Mouse (Mus musculus) liver, postnatal 0 days (tissue): ENCODE measurements around the gene Gstk1. TPM values are rescaled to one million over a fixed set of nuclear protein-coding genes. Genes with fewer than 3 reads are reported as not detected.

ENCODE experiments used
- ATAC-seq: fragments of 200-750 bp; cut with Nextera tagmentation; 2 replicates; pipeline ENCODE4 v1.8.0; 2017; ENCODE audit warnings: mild to moderate bottlenecking, moderate library complexity
- DNase-seq: peaks from one replicate; pipeline ENCODE4 v3.0.0-alpha.2; 2016
- H3K27ac ChIP-seq: fragments of 300-500 bp; sonication (generic); 2 replicates; pipeline ENCODE4 v1.5.1; 2014; ENCODE audit warnings: antibody characterized with exemption, moderate library complexity, mild to moderate bottlenecking, low read depth
- H3K27me3 ChIP-seq: fragments of 300-500 bp; sonication (generic); 2 replicates; pipeline ENCODE4 v1.6.1; 2014; ENCODE audit warnings: low read length, control low read depth, mixed read lengths; ENCODE audit not compliant: insufficient read depth
- H3K36me3 ChIP-seq: fragments of 300-500 bp; sonication (generic); replicated peaks from 2 replicates; pipeline ENCODE4 v1.6.1; 2014; ENCODE audit warnings: mild to moderate bottlenecking, control low read depth, low read length, moderate library complexity, mixed read lengths; ENCODE audit not compliant: insufficient read depth
- H3K4me1 ChIP-seq: fragments of 300-500 bp; sonication (generic); 2 replicates; pipeline ENCODE4 v1.6.1; 2014; ENCODE audit warnings: antibody characterized with exemption, mild to moderate bottlenecking, control low read depth; ENCODE audit not compliant: insufficient read depth
- H3K4me2 ChIP-seq: fragments of 300-500 bp; sonication (generic); 2 replicates; pipeline ENCODE4 v1.6.1; 2014; ENCODE audit warnings: low read depth, mild to moderate bottlenecking, low read length, moderate library complexity, mixed read lengths
- H3K4me3 ChIP-seq: fragments of 300-500 bp; sonication (generic); 2 replicates; pipeline ENCODE4 v1.5.1; 2014; ENCODE audit warnings: low read depth, low read length
- H3K9ac ChIP-seq: fragments of 300-500 bp; sonication (generic); replicated peaks from 2 replicates; pipeline ENCODE4 v1.6.1; 2014; ENCODE audit warnings: mild to moderate bottlenecking, moderate library complexity
- H3K9me3 ChIP-seq: fragments of 300-500 bp; sonication (generic); 2 replicates; pipeline ENCODE4 v1.6.1; 2016; ENCODE audit warnings: mild to moderate bottlenecking, control low read depth, low read length, mixed read lengths
- CTCF ChIP-seq: sonication (generic); IDR thresholded peaks from 2 replicates; pipeline ENCODE4 v1.5.1; 2016; ENCODE audit warnings: antibody characterized with exemption, low read depth
- EP300 ChIP-seq: IDR thresholded peaks from 2 replicates; pipeline ENCODE4 v1.6.1; 2016; ENCODE audit warnings: antibody characterized with exemption, low read depth, mild to moderate bottlenecking
- WGBS: fragments of 180-500 bp; shearing (Covaris S2); extraction: QIAGEN DNeasy Blood & Tissue Kit; methylation state at CpG from one replicate; pipeline ENCODE4 v1.1.7; 2014; ENCODE audit not compliant: insufficient replicate concordance; 5-methylcytosine and 5-hydroxymethylcytosine counted together
- polyA plus RNA-seq: library from polyadenylated mRNA; unstranded; fragments of >200 nt; fragmentation: Nextera tagmentation; extraction: Ambion mirVana; gene quantifications from 2 replicates; pipeline ENCODE4 v1.2.1, GENCODE M21; 2015

The Gstk1 gene
- polyA plus RNA-seq, 1 experiment from 2014 or later, result 20.5 TPM

DNA sequence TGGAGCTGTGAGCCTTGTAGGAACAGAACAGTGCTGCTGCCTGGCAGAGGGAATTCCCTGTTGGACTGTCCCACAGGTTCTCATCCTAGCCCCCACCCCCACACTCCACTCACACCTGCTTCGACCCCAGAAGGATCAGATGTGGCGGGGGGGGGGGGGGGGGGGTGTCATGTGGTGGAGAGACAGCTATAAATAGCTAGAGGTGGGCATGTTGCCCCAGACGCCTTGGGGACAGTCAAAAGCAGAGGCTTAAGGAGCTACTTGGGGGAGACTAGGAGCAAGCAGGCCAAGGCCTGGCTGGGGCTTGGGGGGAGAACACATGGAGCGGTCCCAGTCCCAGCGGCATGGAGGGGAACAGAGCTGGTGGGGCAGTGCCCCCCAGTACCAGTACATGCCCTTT, 40.7 kb downstream of the Gstk1 start, which contains the start of gene Clcn1:
Gene Clcn1, plus strand, starts transcription at position 238 of the 400 bp plus-strand sequence.
- DNase-seq (no peak), ATAC-seq (no peak)
- Histone ChIP-seq H3K9me3 (no peaks in the 10 kb centered on the region), H3K4me3 (no peak within 1 kb of the TSS), H3K4me1 (no peaks in the 10 kb centered on the region), H3K4me2 (no peak within 1 kb of the TSS), H3K36me3 (peaks cover 20% of the 10 kb centered on the region), H3K27me3 (no peaks in the 10 kb centered on the region), H3K9ac (no peak within 1 kb of the TSS), H3K27ac (no peak within 1 kb of the TSS)
- 72% methylated on average over 4 of the region's 5 CpGs for WGBS
- no peak for TF ChIP-seq CTCF
- no peak for TF ChIP-seq EP300

DNA sequence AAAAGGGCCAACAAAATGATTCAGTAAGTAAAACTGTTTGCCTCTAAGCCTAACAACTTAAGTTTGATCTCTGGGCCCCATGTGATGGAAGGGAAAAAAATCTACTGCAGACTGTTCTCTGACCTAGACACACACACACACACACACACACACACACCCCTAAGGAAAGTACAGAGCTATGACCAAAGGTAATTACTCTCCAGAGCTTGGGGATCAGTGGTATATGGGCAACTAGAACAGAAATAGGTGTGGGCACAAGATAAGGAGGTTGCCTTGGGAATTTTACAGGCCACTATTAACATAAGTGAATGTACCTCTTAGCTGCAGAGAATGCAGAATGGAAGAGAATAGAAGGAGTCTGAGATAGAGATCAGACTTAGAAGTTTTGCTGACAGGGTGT, 41.8 kb downstream of the Gstk1 start:
- Histone ChIP-seq H3K36me3 (peaks cover 9% of the 10 kb centered on the region), H3K4me2 (no peak overlapping the region), H3K9ac (no peak overlapping the region), H3K9me3 (no peaks in the 10 kb centered on the region), H3K4me1 (no peaks in the 10 kb centered on the region), H3K4me3 (no peak overlapping the region), H3K27me3 (no peaks in the 10 kb centered on the region), H3K27ac (no peak overlapping the region)
- DNase-seq (no peak), ATAC-seq (no peak)
- no peak for TF ChIP-seq EP300
- TF ChIP-seq CTCF, result no peak

DNA sequence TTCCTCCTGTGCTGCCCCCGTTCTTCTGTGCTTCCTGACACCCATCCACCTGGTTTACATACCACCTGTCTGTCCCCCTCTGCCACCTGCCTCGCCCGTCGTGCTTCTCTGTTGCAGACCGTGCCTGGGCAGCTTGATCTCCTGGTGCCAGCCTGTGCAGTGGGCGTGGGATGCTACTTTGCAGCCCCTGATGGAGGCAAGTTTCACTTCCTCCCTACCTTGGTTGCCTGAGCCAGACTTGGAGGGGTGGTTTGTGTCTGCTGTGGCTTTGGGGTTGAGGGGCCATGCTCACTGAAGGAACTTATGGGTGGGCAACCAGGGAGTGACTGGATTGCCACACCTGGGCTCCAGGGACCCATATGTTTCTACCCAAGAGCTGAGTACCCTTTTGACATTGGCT, 47.6 kb downstream of the Gstk1 start:
- WGBS, result 63% methylated on average over 6 of the region's 6 CpGs
- H3K27me3 ChIP-seq, result no peaks in the 10 kb centered on the region
- no peaks in the 10 kb centered on the region for H3K4me1 ChIP-seq
- no peak overlapping the region for H3K27ac ChIP-seq
- no peak overlapping the region for H3K4me2 ChIP-seq
- no peak overlapping the region for H3K4me3 ChIP-seq
- H3K9me3 ChIP-seq, result no peaks in the 10 kb centered on the region
- H3K9ac ChIP-seq, result no peak overlapping the region
- ATAC-seq, result no peak
- no peak for TF ChIP-seq EP300
- no peak for TF ChIP-seq CTCF
- no peaks in the 10 kb centered on the region for H3K36me3 ChIP-seq
- no peak for DNase-seq

DNA sequence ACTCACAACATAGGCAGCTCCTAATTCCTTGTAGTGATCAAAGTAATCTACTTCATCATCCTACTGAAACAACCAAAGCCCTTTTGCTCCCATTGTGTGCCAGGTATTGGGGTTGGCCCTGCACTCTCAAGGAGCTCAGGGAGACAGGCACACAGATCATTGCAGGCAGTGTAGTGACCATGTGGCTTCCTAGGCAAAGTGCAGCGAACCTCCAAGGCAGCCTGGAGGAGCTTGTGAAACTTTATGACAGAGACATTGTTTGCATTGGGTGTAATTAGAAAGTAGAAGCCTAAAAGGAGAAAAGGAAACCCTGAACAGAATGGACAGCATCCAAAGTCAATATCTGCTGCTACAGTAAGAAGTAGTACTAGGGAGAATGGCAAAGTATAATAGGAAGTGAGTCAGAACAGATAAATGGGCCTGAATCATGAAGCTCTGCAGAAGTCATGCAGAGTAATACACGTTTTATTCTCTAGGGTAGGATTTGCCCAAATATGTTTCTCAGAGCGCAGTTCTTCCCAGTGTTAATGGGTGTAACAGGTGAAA, 49.9 kb downstream of the Gstk1 start:
- H3K36me3 ChIP-seq, result no peaks in the 10 kb centered on the region
- H3K4me3 ChIP-seq, result no peak overlapping the region
- H3K4me2 ChIP-seq, result no peak overlapping the region
- no peaks in the 10 kb centered on the region for H3K4me1 ChIP-seq
- ATAC-seq, result no peak
- no peak overlapping the region for H3K9ac ChIP-seq
- H3K27me3 ChIP-seq, result no peaks in the 10 kb centered on the region
- WGBS, result 64% methylated on average over 3 of the region's 3 CpGs
- DNase-seq, result no peak
- H3K9me3 ChIP-seq, result no peaks in the 10 kb centered on the region
- no peak for TF ChIP-seq CTCF
- no peak overlapping the region for H3K27ac ChIP-seq

DNA sequence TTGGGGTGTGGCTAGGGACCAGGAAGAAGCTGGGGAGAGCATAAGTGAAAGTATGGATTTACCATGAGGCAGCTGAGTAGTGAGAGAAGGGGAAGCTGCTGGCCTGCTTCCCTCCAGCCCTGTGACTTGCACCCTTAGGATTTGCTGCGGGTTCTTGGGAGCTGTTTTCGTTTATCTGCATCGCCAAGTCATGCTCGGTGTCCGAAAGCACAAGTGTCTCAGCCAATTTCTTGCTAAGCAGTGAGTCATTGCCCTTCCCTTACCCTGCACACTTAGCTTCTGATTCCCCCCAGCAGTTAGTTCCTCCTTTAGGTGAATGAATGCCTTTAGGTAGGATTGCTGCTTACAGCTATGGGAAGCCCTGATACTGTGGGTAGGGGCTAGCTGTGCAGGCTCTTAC, 53.6 kb downstream of the Gstk1 start:
- Histone ChIP-seq H3K27ac (no peak overlapping the region), H3K36me3 (no peaks in the 10 kb centered on the region), H3K9me3 (no peaks in the 10 kb centered on the region), H3K4me3 (no peak overlapping the region), H3K9ac (no peak overlapping the region), H3K4me1 (no peaks in the 10 kb centered on the region), H3K4me2 (no peak overlapping the region; the same call in 1 of the 2 replicates), H3K27me3 (no peaks in the 10 kb centered on the region)
- WGBS, result 34% methylated on average over 5 of the region's 5 CpGs
- no peak for DNase-seq
- no peak for TF ChIP-seq EP300
- TF ChIP-seq CTCF, result no peak
- 0 out of 2 replicates have a peak, but pooled peaks have one; percentile 29 for ATAC-seq

Other genes with a start within 250 kb of the Gstk1 start
- not detected in 2 replicates for gene Sva, start 207.5 kb upstream of the Gstk1 start, polyA plus RNA-seq
- gene Tas2r139, start 105.0 kb upstream of the Gstk1 start, polyA plus RNA-seq, result not detected in 2 replicates
- not detected in 2 replicates for gene Tas2r144, start 30.6 kb upstream of the Gstk1 start, polyA plus RNA-seq
- gene Tmem139, start 16.0 kb downstream of the Gstk1 start, polyA plus RNA-seq, result not detected in 2 replicates
- 10.3 and 11.1 TPM in 2 replicates for gene Casp2, start 19.1 kb downstream of the Gstk1 start, polyA plus RNA-seq
- gene Clcn1, start 40.8 kb downstream of the Gstk1 start, polyA plus RNA-seq, result 0.09 TPM in 1 of 2 replicates, not detected in the other
- not detected in 2 replicates for gene Fam131b, start 78.7 kb downstream of the Gstk1 start, polyA plus RNA-seq
- gene Zyx, start 103.7 kb downstream of the Gstk1 start, polyA plus RNA-seq, result 55.3 and 57.8 TPM in 2 replicates
- gene Epha1, start 127.3 kb downstream of the Gstk1 start, polyA plus RNA-seq, result 16.8 and 18.7 TPM in 2 replicates
- gene Tas2r143, start 154.3 kb downstream of the Gstk1 start, polyA plus RNA-seq, result not detected in 2 replicates
- gene Tas2r135, start 159.5 kb downstream of the Gstk1 start, polyA plus RNA-seq, result not detected in 2 replicates
- gene Tas2r126, start 188.6 kb downstream of the Gstk1 start, polyA plus RNA-seq, result not detected in 2 replicates
- gene Olfr458, start 219.3 kb downstream of the Gstk1 start, polyA plus RNA-seq, result not detected in 2 replicates
- gene Olfr457, start 230.4 kb downstream of the Gstk1 start, polyA plus RNA-seq, result not detected in 2 replicates
- gene Olfr456, start 241.3 kb downstream of the Gstk1 start, polyA plus RNA-seq, result not detected in 2 replicates